Mouse (Mus musculus) stomach, postnatal 0 days (tissue): Measurements from ENCODE around the gene Xrcc6.

ENCODE experiments used
- CTCF ChIP-seq: IDR thresholded peaks from 2 replicates; pipeline ENCODE4 v1.5.1; 2016; ENCODE audit warnings: antibody characterized with exemption, low read depth, mild to moderate bottlenecking, moderate library complexity
- EP300 ChIP-seq: optimal IDR thresholded peaks from 2 replicates; pipeline ENCODE3; 2016; ENCODE audit warnings: antibody characterized with exemption

- TF ChIP-seq CTCF (no peak), EP300 (no peak)
These were observed 19.8 kb upstream of the Xrcc6 start for GRCm38 (mm10) chr15:81967821-81968220.
